Mouse (Mus musculus) ZHBTc4 (cell line): ENCODE data around the gene Vmn1r71.

ENCODE experiments used
- DNase-seq: peaks from one replicate; pipeline ENCODE4 v3.0.0-alpha.2; 2011; ENCODE audit warnings: low read depth, low spot score

Vmn1r71 gene

GRCm38 (mm10) chr7:10754264-10754663 lies at the start of gene Vmn1r71:
TSS of gene Vmn1r71 (minus strand) at chr7:10754364.
- no peak for DNase-seq

DNA sequence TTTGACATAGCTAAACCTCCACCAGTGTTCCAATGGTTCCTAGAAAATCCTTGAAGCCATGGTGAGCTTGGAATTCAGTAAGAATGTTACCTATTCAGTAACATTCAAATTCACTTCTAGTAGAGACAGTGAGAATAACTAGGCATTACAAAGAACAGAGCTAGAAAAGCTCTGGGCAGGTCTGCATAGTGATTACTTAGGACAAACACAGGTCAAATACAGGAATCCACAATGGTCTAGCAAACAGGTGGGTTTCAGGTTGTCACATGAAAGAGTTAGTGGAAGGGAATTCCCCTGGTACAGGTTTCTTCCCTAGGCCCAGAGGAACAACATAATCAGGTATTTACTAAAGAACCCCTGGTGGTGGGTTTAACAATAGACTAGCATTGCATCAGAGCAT lies 3.4 kb upstream of the Vmn1r71 start:
- peak; percentile 73 for DNase-seq
